ENCODE assay signal across 8 mouse cellular contexts in genomic region chr14:102805936-102806923, GRCm38 (mm10).
DNase-seq lines count a peak whose midpoint lies in the region; ATAC-seq and TF ChIP-seq lines count a peak whose summit lies in the region.

No protein-coding gene starts in this region.

- peak; percentile 59 for TF ChIP-seq CTCF in hindbrain, postnatal 0 days (IDR thresholded peaks at IDR 0.05; ENCODE audit: low read depth)

- H3K27me3 ChIP-seq in hindbrain, postnatal 0 days (ENCODE audit: insufficient read depth, low read length), result no peaks in the 10 kb centered on the region
- H3K27me3 ChIP-seq in hindbrain, embryonic 12.5 days, result no peaks in the 10 kb centered on the region
- H3K27me3 ChIP-seq in liver, embryonic 11.5 days (replicated peaks; ENCODE audit: control insufficient read depth, insufficient read depth, low read length), result no peaks in the 10 kb centered on the region

- H3K9me3 ChIP-seq in hindbrain, postnatal 0 days (ENCODE audit: low read length), result peaks cover 4% of the 10 kb centered on the region; the same call in 1 of the 2 replicates
- H3K9me3 ChIP-seq in hindbrain, embryonic 12.5 days (replicated peaks), result no peaks in the 10 kb centered on the region
- no peaks in the 10 kb centered on the region for H3K9me3 ChIP-seq in ES-E14 (ENCODE audit: control insufficient read depth, insufficient read depth, low read depth, low read length)
- no peaks in the 10 kb centered on the region for H3K9me3 ChIP-seq in liver, embryonic 11.5 days (ENCODE audit: control insufficient read depth, low read length)

- no peak overlapping the region for H3K4me2 ChIP-seq in hindbrain, postnatal 0 days (ENCODE audit: low read depth, low read length)
- H3K4me2 ChIP-seq in hindbrain, embryonic 12.5 days (replicated peaks), result no peak overlapping the region
- H3K4me2 ChIP-seq in liver, embryonic 11.5 days, result peak overlapping the region; percentile 51

- no peaks in the 10 kb centered on the region for H3K36me3 ChIP-seq in hindbrain, postnatal 0 days (ENCODE audit: insufficient read depth, low read length)
- H3K36me3 ChIP-seq in hindbrain, embryonic 12.5 days, result no peaks in the 10 kb centered on the region
- H3K36me3 ChIP-seq in ES-E14 (ENCODE audit: control insufficient read depth, insufficient read depth, low read length, poor library complexity, severe bottlenecking), result no peaks in the 10 kb centered on the region
- H3K36me3 ChIP-seq in liver, embryonic 11.5 days (ENCODE audit: control insufficient read depth, insufficient read depth, low read length), result no peaks in the 10 kb centered on the region

- DNase-seq in hindbrain, postnatal 0 days (ENCODE audit: low spot score), result peak; percentile 38
- DNase-seq in ES-E14 (ENCODE audit: low read depth, low spot score), result peak; percentile 16
- DNase-seq in embryo, embryonic 11.5 days (ENCODE audit: low read depth, low spot score), result peak; percentile 11
- peak; percentile 54 for DNase-seq in heart, postnatal 4 days
- DNase-seq in liver, embryonic 11.5 days (ENCODE audit: low spot score), result peak; percentile 38
- no peak for DNase-seq in cerebellum, adult 9-11 months

- H3K4me1 ChIP-seq in hindbrain, postnatal 0 days (ENCODE audit: insufficient read depth, low read length), result no peaks in the 10 kb centered on the region
- no peaks in the 10 kb centered on the region for H3K4me1 ChIP-seq in hindbrain, embryonic 12.5 days
- H3K4me1 ChIP-seq in ES-E14 (ENCODE audit: control insufficient read depth in 2 of 2, insufficient read depth in 2 of 2, low read length in 2 of 2, poor library complexity in 1 of 2), result no peaks in the 10 kb centered on the region
- H3K4me1 ChIP-seq in liver, embryonic 11.5 days (replicated peaks; ENCODE audit: control insufficient read depth, insufficient read depth, low read length), result no peaks in the 10 kb centered on the region

- in situ Hi-C loops in ES-E14 (cut with MboI; ENCODE audit: low sequenced_read_pairs in 2 of 2, unreplicated experiment in 2 of 2), result no loop called here

- H3K4me3 ChIP-seq in hindbrain, postnatal 0 days (ENCODE audit: low read length), result no peak overlapping the region
- H3K4me3 ChIP-seq in hindbrain, embryonic 12.5 days, result no peak overlapping the region
- no peak overlapping the region for H3K4me3 ChIP-seq in ES-E14 (ENCODE audit: insufficient read depth in 1 of 2, low read depth in 1 of 2, low read length in 2 of 2, poor library complexity in 1 of 2, severe bottlenecking in 1 of 2)
- no peak overlapping the region for H3K4me3 ChIP-seq in liver, embryonic 11.5 days (ENCODE audit: low read depth, low read length)

- H3K27ac ChIP-seq in hindbrain, postnatal 0 days, result no peak overlapping the region
- no peak overlapping the region for H3K27ac ChIP-seq in hindbrain, embryonic 12.5 days
- no peak overlapping the region for H3K27ac ChIP-seq in ES-E14 (ENCODE audit: insufficient read depth, low read depth, low read length, poor library complexity, severe bottlenecking)
- H3K27ac ChIP-seq in liver, embryonic 11.5 days (ENCODE audit: low read depth, low read length), result peak overlapping the region; percentile 40

- 72% methylated on average over 21 of the region's 21 CpGs for WGBS in hindbrain, postnatal 0 days
- 66% methylated on average over 21 of the region's 21 CpGs for WGBS in hindbrain, embryonic 12.5 days
- WGBS in liver, embryonic 11.5 days, result 32% methylated on average over 21 of the region's 21 CpGs

- 0 out of 2 replicates have a peak, but pooled peaks have one; percentile 49 for ATAC-seq in hindbrain, postnatal 0 days
- no peak for ATAC-seq in hindbrain, embryonic 12.5 days (ENCODE audit: low FRiP score)
- ATAC-seq in liver, embryonic 11.5 days (replicated peaks; ENCODE audit: low FRiP score), result peak; percentile 84
- ATAC-seq in neutrophil, adult 5-6 weeks (ENCODE audit: extremely low read depth, insufficient number of reproducible peaks, low FRiP score, poor library complexity, severe bottlenecking), result peak; percentile 66

- no peak overlapping the region for H3K9ac ChIP-seq in hindbrain, postnatal 0 days (replicated peaks; ENCODE audit: low read length)
- H3K9ac ChIP-seq in hindbrain, embryonic 12.5 days, result no peak overlapping the region
- no peak overlapping the region for H3K9ac ChIP-seq in ES-E14 (ENCODE audit: insufficient read depth, low read depth, low read length, poor library complexity, severe bottlenecking)
- 0 out of 2 replicates have a peak overlapping the region, but pooled peaks have one; percentile 31 for H3K9ac ChIP-seq in liver, embryonic 11.5 days (ENCODE audit: low read depth, low read length)

TF ChIP-seq in ES-E14, 5 proteins besides CTCF, POLR2A, EP300 and RAD21:
- no peak for TF ChIP-seq ZNF384 (IDR thresholded peaks at IDR 0.05; ENCODE audit: low read depth, low read length)
- no peak for TF ChIP-seq MAFK (IDR thresholded peaks at IDR 0.05; ENCODE audit: insufficient read depth, low read depth, low read length)
- TF ChIP-seq CHD2 (IDR thresholded peaks at IDR 0.05; ENCODE audit: low read depth, low read length), result no peak
- TF ChIP-seq ZC3H11A (IDR thresholded peaks at IDR 0.05; ENCODE audit: borderline replicate concordance, low read depth, low read length), result no peak
- no peak for TF ChIP-seq HCFC1 (IDR thresholded peaks at IDR 0.05; ENCODE audit: borderline replicate concordance, insufficient read depth, low read length)
